Mouse (Mus musculus) limb, embryonic 10.5 days (tissue): ENCODE results near the gene Rps23. TPM values are rescaled to one million over a fixed set of nuclear protein-coding genes. Genes with fewer than 3 reads are reported as not detected.
"Not testable (repeated sequence)": the region's sequence is repeated elsewhere in the genome, so short reads cannot be mapped to it uniquely, and the experiment has no call there.

Experiments
- DNase-seq: peaks from one replicate; pipeline ENCODE4 v3.0.0-alpha.2; 2017; ENCODE audit warnings: low spot score
- H3K27ac ChIP-seq: fragments of 300-500 bp; sonication (generic); 2 replicates; pipeline ENCODE4 v1.5.1; 2016; ENCODE audit warnings: mild to moderate bottlenecking
- H3K27me3 ChIP-seq: fragments of 300-500 bp; sonication (generic); 2 replicates; pipeline ENCODE4 v1.6.1; 2016; ENCODE audit warnings: low read depth, mild to moderate bottlenecking; ENCODE audit not compliant: poor library complexity, severe bottlenecking
- H3K36me3 ChIP-seq: fragments of 300-500 bp; sonication (generic); 2 replicates; pipeline ENCODE4 v1.6.1; 2016; ENCODE audit warnings: mild to moderate bottlenecking, moderate library complexity
- H3K4me1 ChIP-seq: fragments of 300-500 bp; sonication (generic); 2 replicates; pipeline ENCODE4 v1.6.1; 2016
- H3K4me3 ChIP-seq: fragments of 300-500 bp; sonication (generic); 2 replicates; pipeline ENCODE4 v1.5.1; 2016; ENCODE audit warnings: mild to moderate bottlenecking, moderate library complexity
- H3K9me3 ChIP-seq: fragments of 300-500 bp; sonication (generic); replicated peaks from 2 replicates; pipeline ENCODE4 v1.6.1; 2016; ENCODE audit warnings: mild to moderate bottlenecking
- WGBS: fragments of 180-500 bp; shearing (Covaris S2); methylation state at CpG from one replicate; pipeline ENCODE4 v1.1.7; 2016; 5-methylcytosine and 5-hydroxymethylcytosine counted together
- polyA plus RNA-seq: library from polyadenylated mRNA; unstranded; fragments of >200 nt; fragmentation: Nextera tagmentation; extraction: Ambion mirVana; gene quantifications from 2 replicates; pipeline ENCODE4 v1.2.1, GENCODE M21; 2016

The Rps23 gene
- polyA plus RNA-seq, 1 experiment from 2014 or later: 214 TPM

- no peaks in the 10 kb centered on the region for H3K27me3 ChIP-seq
- H3K4me3 ChIP-seq: no peak overlapping the region
- H3K36me3 ChIP-seq: no peaks in the 10 kb centered on the region
- H3K4me1 ChIP-seq: no peaks in the 10 kb centered on the region
- no peak overlapping the region for H3K27ac ChIP-seq
- WGBS: 62% methylated on average over 7 of the region's 7 CpGs
- DNase-seq: no peak
- H3K9me3 ChIP-seq: no peaks in the 10 kb centered on the region
These were observed 9.0 kb upstream of the Rps23 start for GRCm38 (mm10) chr13:90913675-90914192.

DNA sequence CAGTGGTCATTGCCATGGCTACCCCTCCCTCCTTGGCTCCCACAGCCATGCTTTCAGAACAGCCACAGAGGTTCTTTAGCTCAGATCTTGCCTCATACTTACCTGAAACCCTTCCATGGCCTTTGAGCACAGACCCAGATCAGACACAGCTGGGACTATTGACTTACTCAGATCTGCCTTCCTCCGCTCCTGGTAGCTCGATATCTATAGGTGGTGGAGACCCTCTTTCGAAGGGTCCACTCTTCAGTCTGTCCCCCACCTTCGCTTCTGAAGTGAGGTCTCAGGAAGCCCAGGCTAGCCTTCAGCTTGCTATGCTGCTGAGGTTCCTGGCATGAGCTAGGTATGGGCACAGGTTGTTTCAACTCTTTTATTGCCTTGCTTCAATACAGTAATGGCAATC lies 8.0 kb upstream of the Rps23 start:
- H3K4me3 ChIP-seq: no peak overlapping the region
- no peaks in the 10 kb centered on the region for H3K4me1 ChIP-seq
- DNase-seq: peak; percentile 18
- no peaks in the 10 kb centered on the region for H3K27me3 ChIP-seq
- H3K9me3 ChIP-seq: no peaks in the 10 kb centered on the region
- 97% methylated on average over 4 of the region's 4 CpGs for WGBS
- no peaks in the 10 kb centered on the region for H3K36me3 ChIP-seq
- no peak overlapping the region for H3K27ac ChIP-seq

GRCm38 (mm10) chr13:90923617-90924016 lies 859 bp downstream of the Rps23 start:
- Histone ChIP-seq H3K36me3 (peaks cover 45% of the 10 kb centered on the region), H3K4me3 (peak overlapping the region; percentile 83), H3K27ac (peak overlapping the region; percentile 97)
- under 1% methylated on average over 13 of the region's 13 CpGs for WGBS
- H3K9me3 ChIP-seq, H3K27me3 ChIP-seq, DNase-seq, H3K4me1 ChIP-seq: not testable (repeated sequence)

GRCm38 (mm10) chr13:90924072-90924471 lies 1.3 kb downstream of the Rps23 start:
- Histone ChIP-seq H3K36me3 (peaks cover 50% of the 10 kb centered on the region), H3K27me3 (no peaks in the 10 kb centered on the region), H3K4me1 (no peaks in the 10 kb centered on the region), H3K9me3 (no peaks in the 10 kb centered on the region), H3K4me3 (peak overlapping the region; percentile 83), H3K27ac (peak overlapping the region; percentile 97)
- no peak for DNase-seq
- 51% methylated on average over 9 of the region's 9 CpGs for WGBS

DNA sequence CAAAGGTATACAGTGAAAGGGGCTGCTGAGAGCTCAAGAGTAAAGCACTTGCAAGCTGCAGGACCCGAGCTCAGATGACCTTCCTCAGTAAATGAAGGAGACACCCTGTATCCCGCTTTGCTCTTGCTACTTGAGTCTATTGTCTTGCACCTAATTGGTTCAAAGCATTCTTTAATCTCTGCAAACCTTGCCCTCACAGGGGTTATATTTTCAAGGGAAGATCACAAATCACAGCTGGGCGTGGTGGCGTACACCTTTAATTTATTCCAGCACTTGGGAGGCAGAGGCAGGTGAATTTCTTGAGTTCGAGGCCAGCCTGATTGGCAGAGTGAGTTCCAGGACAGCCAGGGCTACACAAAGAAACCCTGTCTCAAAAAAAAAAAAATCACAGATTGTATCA lies 2.4 kb downstream of the Rps23 start:
- H3K27me3 ChIP-seq: no peaks in the 10 kb centered on the region
- no peak for DNase-seq
- H3K27ac ChIP-seq: no peak overlapping the region
- WGBS: 95% methylated on average over 5 of the region's 5 CpGs
- H3K4me1 ChIP-seq: no peaks in the 10 kb centered on the region
- no peak overlapping the region for H3K4me3 ChIP-seq
- no peaks in the 10 kb centered on the region for H3K9me3 ChIP-seq
- peaks cover 50% of the 10 kb centered on the region for H3K36me3 ChIP-seq

DNA sequence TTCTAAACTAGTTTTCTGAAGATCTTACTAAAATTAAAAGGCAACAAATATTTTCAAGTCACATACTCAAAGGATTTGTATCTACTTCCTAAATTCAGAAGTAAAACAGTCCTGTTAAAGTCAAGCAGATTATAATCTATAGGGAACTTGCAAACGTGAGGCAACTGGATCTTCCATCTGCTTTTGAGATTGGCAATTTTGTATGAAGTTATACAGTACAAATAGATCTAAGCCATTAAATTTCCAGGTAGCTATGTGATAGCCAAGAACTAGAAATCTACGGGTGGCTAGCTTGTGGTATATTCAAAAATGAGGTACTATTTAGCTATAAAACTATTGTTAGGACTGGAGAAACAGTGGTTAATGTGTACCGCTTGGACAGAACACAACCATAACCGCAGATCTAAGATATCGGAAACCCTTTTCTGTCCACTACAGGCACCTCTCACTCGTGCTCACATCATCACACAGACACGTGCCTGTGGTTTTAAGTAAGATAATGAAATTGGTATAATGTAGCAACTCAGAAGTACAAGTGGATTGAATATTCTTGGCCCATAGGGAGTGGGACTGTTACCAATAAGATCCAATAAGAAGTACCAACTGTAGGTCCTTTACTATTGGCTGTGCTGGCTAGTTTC lies 3.5 kb downstream of the Rps23 start:
- H3K4me1 ChIP-seq: no peaks in the 10 kb centered on the region
- no peak overlapping the region for H3K27ac ChIP-seq
- no peak overlapping the region for H3K4me3 ChIP-seq
- peaks cover 50% of the 10 kb centered on the region for H3K36me3 ChIP-seq
- 87% methylated on average over 7 of the region's 7 CpGs for WGBS
- no peaks in the 10 kb centered on the region for H3K27me3 ChIP-seq
- DNase-seq: no peak
- no peaks in the 10 kb centered on the region for H3K9me3 ChIP-seq

GRCm38 (mm10) chr13:90926938-90927633 lies 4.3 kb downstream of the Rps23 start:
- whole genome bisulfite sequencing: 80% methylated on average over 5 of the region's 5 CpGs
- Histone ChIP-seq H3K27me3 (no peaks in the 10 kb centered on the region), H3K4me1 (no peaks in the 10 kb centered on the region), H3K9me3 (no peaks in the 10 kb centered on the region), H3K36me3 (peaks cover 50% of the 10 kb centered on the region), H3K27ac (no peak overlapping the region), H3K4me3 (no peak overlapping the region)
- DNase-seq: no peak

- H3K36me3 ChIP-seq: peaks cover 50% of the 10 kb centered on the region
- DNase-seq, H3K27me3 ChIP-seq, H3K27ac ChIP-seq, H3K4me3 ChIP-seq, H3K4me1 ChIP-seq, H3K9me3 ChIP-seq: not testable (repeated sequence)
- WGBS: 89% methylated on average over 10 of the region's 10 CpGs
These were observed 5.5 kb downstream of the Rps23 start for GRCm38 (mm10) chr13:90928266-90928665.

GRCm38 (mm10) chr13:90929847-90930246 lies 7.1 kb downstream of the Rps23 start:
- H3K4me1 ChIP-seq: no peaks in the 10 kb centered on the region
- WGBS: 24% methylated on average over 5 of the region's 5 CpGs

DNA sequence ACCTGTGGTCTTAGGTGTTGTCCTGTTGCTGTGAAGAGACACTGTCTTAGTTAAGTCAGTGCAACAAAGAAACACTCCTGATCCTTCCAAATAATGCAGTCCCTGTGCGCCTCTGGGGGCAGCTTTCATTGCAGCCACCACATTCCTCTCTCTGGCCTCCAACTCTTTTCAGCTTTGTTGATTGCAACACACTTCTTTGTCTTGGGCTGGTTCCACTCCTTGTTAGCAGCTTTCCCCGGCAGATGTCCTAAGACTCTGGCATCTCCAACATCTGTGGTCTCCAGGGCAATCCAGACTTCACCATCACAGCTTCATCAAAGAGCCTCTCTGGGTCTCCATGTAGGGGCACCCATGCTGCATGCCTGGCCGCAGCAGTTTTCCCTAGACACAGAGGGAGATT lies 10.5 kb downstream of the Rps23 start:
- Histone ChIP-seq H3K9me3 (no peaks in the 10 kb centered on the region), H3K27ac (no peak overlapping the region; the same call in 1 of the 2 replicates), H3K36me3 (peaks cover 8% of the 10 kb centered on the region), H3K4me3 (no peak overlapping the region), H3K4me1 (no peaks in the 10 kb centered on the region), H3K27me3 (no peaks in the 10 kb centered on the region)
- WGBS: 80% methylated on average over 3 of the region's 3 CpGs
- no peak for DNase-seq

More at GRCm38 (mm10) chr13:90929847-90930246, 7.1 kb downstream of the Rps23 start:
- H3K27ac ChIP-seq: no peak overlapping the region
- H3K4me3 ChIP-seq: no peak overlapping the region
- H3K9me3 ChIP-seq: no peaks in the 10 kb centered on the region
- no peaks in the 10 kb centered on the region for H3K27me3 ChIP-seq
- DNase-seq: peak; percentile 55
- peaks cover 42% of the 10 kb centered on the region for H3K36me3 ChIP-seq

GRCm38 (mm10) chr13:90935852-90936251 lies 13.1 kb downstream of the Rps23 start:
- no peaks in the 10 kb centered on the region for H3K4me1 ChIP-seq
- no peaks in the 10 kb centered on the region for H3K27me3 ChIP-seq
- no peak for DNase-seq
- H3K9me3 ChIP-seq: no peaks in the 10 kb centered on the region
- H3K4me3 ChIP-seq: no peak overlapping the region
- no peaks in the 10 kb centered on the region for H3K36me3 ChIP-seq
- H3K27ac ChIP-seq: no peak overlapping the region
- WGBS: 91% methylated on average over 7 of the region's 7 CpGs

- no peaks in the 10 kb centered on the region for H3K4me1 ChIP-seq
- no peak for DNase-seq
- no peak overlapping the region for H3K4me3 ChIP-seq
- H3K9me3 ChIP-seq: no peaks in the 10 kb centered on the region
- no peaks in the 10 kb centered on the region for H3K36me3 ChIP-seq
- WGBS: 75% methylated on average over 6 of the region's 6 CpGs
- H3K27me3 ChIP-seq: no peaks in the 10 kb centered on the region
- H3K27ac ChIP-seq: no peak overlapping the region
These were observed 16.4 kb downstream of the Rps23 start for GRCm38 (mm10) chr13:90939192-90939591.

DNA sequence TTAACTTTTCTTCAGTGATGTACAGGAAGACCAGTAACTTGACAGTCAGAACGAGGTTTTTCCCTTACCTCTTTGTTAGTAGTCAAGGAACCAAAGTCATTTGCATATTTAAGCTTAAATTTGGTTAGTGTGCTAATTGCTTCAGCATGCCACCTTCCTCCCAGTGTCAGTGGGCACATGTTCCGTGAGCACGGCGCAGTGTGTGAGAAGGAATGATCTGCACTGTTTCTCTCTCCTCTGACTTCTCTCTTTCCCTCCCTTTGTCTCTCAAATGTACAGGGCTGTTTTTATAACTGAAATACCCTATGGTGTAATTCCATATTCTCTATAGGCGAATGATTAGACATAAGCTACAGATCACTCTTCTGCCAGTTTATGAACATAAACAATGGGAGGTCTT lies 16.8 kb downstream of the Rps23 start:
- no peak overlapping the region for H3K4me3 ChIP-seq
- H3K27ac ChIP-seq: no peak overlapping the region
- no peaks in the 10 kb centered on the region for H3K9me3 ChIP-seq
- WGBS: 82% methylated on average over 5 of the region's 5 CpGs
- H3K27me3 ChIP-seq: no peaks in the 10 kb centered on the region
- no peaks in the 10 kb centered on the region for H3K36me3 ChIP-seq
- DNase-seq: no peak
- H3K4me1 ChIP-seq: no peaks in the 10 kb centered on the region
